Mouse (Mus musculus): ENCODE results near the gene Lrriq3.

- TF ChIP-seq ZC3H11A (IDR thresholded peaks at IDR 0.05; ENCODE audit: borderline replicate concordance, low read depth, low read length) (no peak), ZNF384 (IDR thresholded peaks at IDR 0.05; ENCODE audit: low read depth, low read length) (no peak)
These were observed 36.6 kb upstream of the Lrriq3 start for GRCm38 (mm10) chr3:155056606-155057005.
